Mouse (Mus musculus): ENCODE measurements around the gene Myb.

- TF ChIP-seq HCFC1 (IDR thresholded peaks at IDR 0.05; ENCODE audit: borderline replicate concordance, insufficient read depth, low read length) = no peak
- TF ChIP-seq ZC3H11A (IDR thresholded peaks at IDR 0.05; ENCODE audit: borderline replicate concordance, low read depth, low read length) = no peak
- TF ChIP-seq MAFK (IDR thresholded peaks at IDR 0.05; ENCODE audit: insufficient read depth, low read depth, low read length) = no peak
Measured at GRCm38 (mm10) chr10:21165411-21165810, 4.6 kb upstream of the Myb start.
